Mouse (Mus musculus) intestine, embryonic 15.5 days (tissue): ENCODE data around the gene Fstl4. TPM values are rescaled to one million over a fixed set of nuclear protein-coding genes. Genes with fewer than 3 reads are reported as not detected.
"Not testable (repeated sequence)": the region's sequence is repeated elsewhere in the genome, so short reads cannot be mapped to it uniquely, and the experiment has no call there.

Experiments
- ATAC-seq: fragments of 200-750 bp; cut with Nextera tagmentation; 2 replicates; pipeline ENCODE4 v1.8.0; 2017; ENCODE audit warnings: moderate TSS enrichment, moderate library complexity
- H3K27ac ChIP-seq: fragments of 300-500 bp; sonication (generic); 2 replicates; pipeline ENCODE4 v1.5.1; 2015; ENCODE audit warnings: mild to moderate bottlenecking, inconsistent platforms
- H3K27me3 ChIP-seq: fragments of 300-500 bp; sonication (generic); replicated peaks from 2 replicates; pipeline ENCODE4 v1.6.1; 2015; ENCODE audit warnings: inconsistent platforms
- H3K36me3 ChIP-seq: fragments of 300-500 bp; sonication (generic); 2 replicates; pipeline ENCODE4 v1.6.1; 2015; ENCODE audit warnings: inconsistent platforms
- H3K4me1 ChIP-seq: fragments of 300-500 bp; sonication (generic); replicated peaks from 2 replicates; pipeline ENCODE4 v1.6.1; 2015; ENCODE audit warnings: inconsistent platforms
- H3K4me2 ChIP-seq: fragments of 300-500 bp; sonication (generic); replicated peaks from 2 replicates; pipeline ENCODE4 v1.6.1; 2015; ENCODE audit warnings: mild to moderate bottlenecking, inconsistent platforms
- H3K4me3 ChIP-seq: fragments of 300-500 bp; sonication (generic); replicated peaks from 2 replicates; pipeline ENCODE4 v1.5.1; 2015; ENCODE audit warnings: inconsistent platforms
- H3K9ac ChIP-seq: fragments of 300-500 bp; sonication (generic); 2 replicates; pipeline ENCODE4 v1.6.1; 2015; ENCODE audit warnings: inconsistent platforms
- H3K9me3 ChIP-seq: fragments of 300-500 bp; sonication (generic); 2 replicates; pipeline ENCODE4 v1.6.1; 2016; ENCODE audit warnings: inconsistent platforms
- WGBS: fragments of 180-500 bp; shearing (Covaris S2); methylation state at CpG from one replicate; pipeline ENCODE4 v1.1.7; 2015; 5-methylcytosine and 5-hydroxymethylcytosine counted together
- polyA plus RNA-seq: library from polyadenylated mRNA; unstranded; fragments of >200 nt; fragmentation: Nextera tagmentation; extraction: Ambion mirVana; gene quantifications from 2 replicates; pipeline ENCODE4 v1.2.1, GENCODE M21; 2015

Fstl4 gene
- polyA plus RNA-seq, 1 experiment from 2014 or later, result 6.1 TPM

DNA sequence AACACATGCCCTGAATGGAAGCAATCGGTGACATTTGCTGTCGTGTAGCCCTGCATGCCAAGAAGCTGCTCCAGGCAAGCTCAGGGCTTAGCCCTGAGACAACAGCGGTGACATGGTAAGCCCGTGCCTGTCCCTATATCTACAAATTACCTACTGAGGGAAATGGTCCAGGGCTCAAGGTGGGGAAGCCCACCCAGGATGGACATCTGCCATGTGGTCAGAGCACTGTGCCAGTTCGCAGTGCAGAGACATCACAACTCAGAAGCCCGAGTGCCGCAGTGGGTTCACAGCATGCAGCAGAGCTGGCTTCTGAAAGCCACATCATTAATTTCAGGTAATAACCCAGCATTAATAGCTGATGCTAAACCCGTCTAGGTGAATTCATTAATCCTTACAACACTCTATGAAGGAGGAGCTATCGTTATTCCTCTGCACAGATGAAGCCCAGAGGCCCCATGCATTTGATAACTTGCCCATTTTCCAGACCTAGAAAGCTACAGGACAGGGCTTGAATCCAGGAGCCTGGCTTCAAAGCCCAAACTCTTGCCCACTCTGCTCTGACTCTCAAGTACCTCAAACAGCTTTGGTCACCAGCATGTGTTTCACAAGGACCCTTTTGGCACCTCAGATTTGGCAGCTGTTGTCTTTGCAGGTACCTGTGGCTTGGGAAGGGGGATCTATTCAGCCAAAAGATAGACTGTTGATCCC, 321.6 kb downstream of the Fstl4 start:
- Histone ChIP-seq H3K9me3 (no peaks in the 10 kb centered on the region), H3K4me2 (no peak overlapping the region), H3K9ac (no peak overlapping the region), H3K4me3 (no peak overlapping the region), H3K27ac (no peak overlapping the region), H3K27me3 (no peaks in the 10 kb centered on the region), H3K4me1 (peaks cover 2% of the 10 kb centered on the region; the same call in 1 of the 2 replicates), H3K36me3 (no peaks in the 10 kb centered on the region)
- 79% methylated on average over 9 of the region's 9 CpGs for WGBS
- no peak for ATAC-seq

GRCm38 (mm10) chr11:53087896-53088295, 323.5 kb downstream of the Fstl4 start:
- H3K4me1 ChIP-seq, H3K4me3 ChIP-seq, H3K4me2 ChIP-seq, ATAC-seq, H3K9ac ChIP-seq, H3K9me3 ChIP-seq, H3K27me3 ChIP-seq, H3K36me3 ChIP-seq, H3K27ac ChIP-seq: not testable (repeated sequence)
- WGBS, result 88% methylated on average over 3 of the region's 3 CpGs

DNA sequence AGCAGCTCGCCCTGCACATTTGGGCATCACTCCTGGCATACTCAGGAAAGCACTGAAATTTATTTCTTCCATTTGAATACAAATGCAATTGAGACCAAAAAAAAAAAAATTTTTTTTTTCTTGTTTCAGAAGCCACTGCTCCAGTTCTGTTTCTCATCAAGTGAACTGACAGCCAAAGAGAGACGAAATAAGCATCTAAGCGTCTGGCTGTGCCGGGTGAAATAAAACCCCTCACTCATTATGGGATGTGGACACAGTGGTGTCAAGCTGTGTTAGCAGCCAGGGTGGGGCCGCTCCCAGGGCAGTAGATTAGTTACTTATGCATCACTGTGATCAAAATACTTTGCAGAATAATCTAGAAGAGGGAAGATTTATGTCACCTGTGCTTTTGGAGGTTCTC, 327.2 kb downstream of the Fstl4 start:
- no peak overlapping the region for H3K27ac ChIP-seq

GRCm38 (mm10) chr11:53096871-53097270, 332.4 kb downstream of the Fstl4 start:
- Histone ChIP-seq H3K4me3 (no peak overlapping the region), H3K9me3 (no peaks in the 10 kb centered on the region), H3K27ac (no peak overlapping the region), H3K36me3 (no peaks in the 10 kb centered on the region), H3K9ac (no peak overlapping the region), H3K4me2 (no peak overlapping the region), H3K27me3 (no peaks in the 10 kb centered on the region), H3K4me1 (no peaks in the 10 kb centered on the region; the same call in 1 of the 2 replicates)
- whole genome bisulfite sequencing, result 79% methylated on average over 9 of the region's 9 CpGs
- no peak for ATAC-seq

More for the DNA sequence above, 327.2 kb downstream of the Fstl4 start:
- no peaks in the 10 kb centered on the region for H3K36me3 ChIP-seq
- H3K9me3 ChIP-seq, result no peaks in the 10 kb centered on the region
- no peak overlapping the region for H3K4me3 ChIP-seq
- H3K4me1 ChIP-seq, result peaks cover 2% of the 10 kb centered on the region; the same call in 1 of the 2 replicates
- H3K9ac ChIP-seq, result no peak overlapping the region
- 26% methylated on average over 5 of the region's 5 CpGs for WGBS
- ATAC-seq, result no peak
- H3K27me3 ChIP-seq, result no peaks in the 10 kb centered on the region
- no peak overlapping the region for H3K4me2 ChIP-seq

DNA sequence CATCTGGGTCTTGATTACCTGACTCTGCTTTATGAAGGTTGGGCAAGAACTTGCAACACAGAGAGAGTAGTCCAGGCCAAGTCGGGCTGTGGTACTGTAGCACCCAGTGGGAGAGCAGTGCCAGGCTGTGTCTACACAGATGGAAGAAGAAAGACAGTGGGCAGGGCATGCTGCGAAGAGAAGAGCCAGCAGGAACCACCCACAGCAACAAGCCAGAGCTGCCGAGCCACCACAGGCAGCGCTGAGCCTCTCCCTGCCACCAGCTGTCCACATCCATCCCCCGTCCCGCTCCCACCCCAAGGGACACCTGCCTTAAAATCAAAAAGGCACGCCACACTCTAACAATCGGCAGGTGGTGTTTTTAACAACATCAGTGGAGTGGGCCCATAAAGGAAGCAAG, 332.9 kb downstream of the Fstl4 start:
- Histone ChIP-seq H3K4me2 (no peak overlapping the region), H3K36me3 (no peaks in the 10 kb centered on the region), H3K9ac (no peak overlapping the region), H3K4me1 (peaks cover 2% of the 10 kb centered on the region; the same call in 1 of the 2 replicates), H3K27ac (no peak overlapping the region), H3K9me3 (no peaks in the 10 kb centered on the region), H3K4me3 (no peak overlapping the region), H3K27me3 (no peaks in the 10 kb centered on the region)
- WGBS, result 87% methylated on average over 8 of the region's 8 CpGs
- ATAC-seq, result no peak

GRCm38 (mm10) chr11:53097870-53098269, 333.4 kb downstream of the Fstl4 start:
- no peaks in the 10 kb centered on the region for H3K9me3 ChIP-seq
- no peaks in the 10 kb centered on the region for H3K27me3 ChIP-seq
- H3K4me3 ChIP-seq, result no peak overlapping the region
- H3K27ac ChIP-seq, result no peak overlapping the region
- H3K4me2 ChIP-seq, result no peak overlapping the region
- H3K4me1 ChIP-seq, result peaks cover 3% of the 10 kb centered on the region; the same call in 1 of the 2 replicates
- WGBS, result 90% methylated on average over 6 of the region's 6 CpGs
- no peak overlapping the region for H3K9ac ChIP-seq
- ATAC-seq, result no peak
- H3K36me3 ChIP-seq, result no peaks in the 10 kb centered on the region

- H3K27ac ChIP-seq, result no peak overlapping the region
- no peaks in the 10 kb centered on the region for H3K27me3 ChIP-seq
- H3K4me2 ChIP-seq, result no peak overlapping the region
- H3K9me3 ChIP-seq, result no peaks in the 10 kb centered on the region
- 0 out of 2 replicates have a peak, but pooled peaks have one; percentile 37 for ATAC-seq
- no peak overlapping the region for H3K9ac ChIP-seq
- H3K4me3 ChIP-seq, result no peak overlapping the region
- WGBS, result 43% methylated on average over 3 of the region's 3 CpGs
- H3K36me3 ChIP-seq, result no peaks in the 10 kb centered on the region
- H3K4me1 ChIP-seq, result peaks cover 3% of the 10 kb centered on the region; the same call in 1 of the 2 replicates
These were observed 334.4 kb downstream of the Fstl4 start for GRCm38 (mm10) chr11:53098780-53099198.

DNA sequence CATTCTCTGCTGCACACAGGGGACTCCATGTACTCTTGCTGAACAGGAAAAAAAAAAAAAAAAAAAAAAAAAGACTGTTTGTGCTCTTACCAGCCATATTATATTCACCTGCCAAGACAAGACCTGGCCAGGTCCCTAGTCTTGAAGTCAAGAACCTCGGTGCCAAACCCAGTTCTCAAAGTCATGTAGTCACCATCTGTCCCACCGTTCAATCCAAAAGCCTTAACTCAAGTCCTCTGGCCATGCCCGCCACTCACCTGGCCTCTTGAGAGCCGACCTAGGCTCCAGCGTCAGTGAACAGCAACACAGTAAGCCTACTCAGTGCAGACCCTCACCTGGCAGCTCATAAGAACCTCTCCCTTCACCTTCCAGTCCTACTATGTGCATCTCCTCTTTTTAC, 334.9 kb downstream of the Fstl4 start:
- ATAC-seq, result no peak
- Histone ChIP-seq H3K4me1 (peaks cover 3% of the 10 kb centered on the region; the same call in 1 of the 2 replicates), H3K27ac (no peak overlapping the region), H3K36me3 (no peaks in the 10 kb centered on the region), H3K4me3 (no peak overlapping the region), H3K9me3 (no peaks in the 10 kb centered on the region), H3K9ac (no peak overlapping the region), H3K27me3 (no peaks in the 10 kb centered on the region), H3K4me2 (no peak overlapping the region)
- 90% methylated on average over 5 of the region's 5 CpGs for WGBS

DNA sequence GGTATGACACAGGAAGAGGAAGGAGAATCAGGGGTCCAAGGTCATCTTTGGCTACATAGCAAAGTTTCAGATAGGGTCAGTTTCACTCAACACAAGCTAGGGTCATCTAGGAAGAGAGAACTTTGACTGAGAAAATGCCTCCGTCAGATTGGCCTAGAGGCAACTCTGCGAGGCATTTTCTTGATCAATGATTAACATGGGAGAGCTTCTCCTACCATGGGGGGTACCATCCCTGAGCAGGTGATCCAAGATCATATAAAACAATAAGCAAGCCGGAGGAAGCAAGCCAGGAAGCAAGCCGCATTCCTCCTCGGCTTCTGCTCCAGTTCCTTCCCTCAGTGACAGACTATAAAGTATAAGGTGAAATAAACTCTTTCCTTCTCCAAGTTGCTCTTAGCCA, 337.3 kb downstream of the Fstl4 start:
- H3K36me3 ChIP-seq, result no peaks in the 10 kb centered on the region
- no peak overlapping the region for H3K4me2 ChIP-seq
- ATAC-seq, result peak; percentile 69
- no peak overlapping the region for H3K4me3 ChIP-seq
- peaks cover 3% of the 10 kb centered on the region; the same call in 1 of the 2 replicates for H3K4me1 ChIP-seq
- no peak overlapping the region for H3K9ac ChIP-seq
- no peak overlapping the region for H3K27ac ChIP-seq
- H3K27me3 ChIP-seq, result no peaks in the 10 kb centered on the region
- 62% methylated on average over 5 of the region's 5 CpGs for WGBS
- H3K9me3 ChIP-seq, result no peaks in the 10 kb centered on the region

DNA sequence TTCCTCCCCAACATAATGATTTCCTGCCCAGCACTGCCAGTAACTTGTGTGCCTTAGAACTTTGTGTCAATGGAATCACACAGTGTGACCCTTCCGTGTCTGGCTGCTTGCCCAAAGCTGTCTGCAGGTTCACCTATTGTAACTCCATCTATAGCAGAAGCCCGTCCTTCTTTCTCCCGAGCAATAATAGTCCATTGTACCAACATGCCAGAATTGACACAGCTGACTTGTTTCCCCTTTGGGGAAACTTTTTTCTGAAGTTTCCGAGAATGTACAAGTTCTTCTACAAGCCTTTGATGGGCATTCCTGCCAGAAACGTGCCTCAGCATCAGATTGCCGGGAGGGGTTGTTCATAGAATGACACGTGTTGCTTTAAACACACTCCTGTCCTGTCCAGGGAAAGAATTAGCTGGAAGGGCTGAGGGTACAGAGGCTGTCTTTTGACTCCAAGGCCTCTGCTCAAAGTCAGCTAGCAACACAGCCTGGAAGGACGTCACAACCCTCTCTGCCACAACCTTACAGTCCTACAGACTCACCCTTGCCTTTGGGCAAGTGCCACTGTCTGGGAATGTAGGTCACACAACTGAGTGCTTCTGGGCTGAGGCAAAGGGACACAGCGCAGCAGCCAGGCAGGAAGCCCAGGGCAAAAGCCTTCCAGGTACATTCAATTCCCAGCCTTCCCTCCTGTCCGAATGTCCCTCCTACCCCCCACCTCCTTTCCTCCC, 339.3 kb downstream of the Fstl4 start:
- Histone ChIP-seq H3K4me3 (no peak overlapping the region), H3K27me3 (no peaks in the 10 kb centered on the region), H3K9ac (no peak overlapping the region), H3K27ac (no peak overlapping the region), H3K36me3 (no peaks in the 10 kb centered on the region), H3K4me1 (peaks cover 7% of the 10 kb centered on the region), H3K9me3 (no peaks in the 10 kb centered on the region), H3K4me2 (no peak overlapping the region)
- ATAC-seq, result no peak
- WGBS, result 71% methylated on average over 10 of the region's 10 CpGs

GRCm38 (mm10) chr11:53107706-53108105, 343.3 kb downstream of the Fstl4 start:
- Histone ChIP-seq H3K9me3 (no peaks in the 10 kb centered on the region), H3K4me1 (peaks cover 4% of the 10 kb centered on the region; the same call in 1 of the 2 replicates), H3K4me2 (no peak overlapping the region), H3K27ac (no peak overlapping the region), H3K9ac (no peak overlapping the region), H3K4me3 (no peak overlapping the region), H3K36me3 (no peaks in the 10 kb centered on the region), H3K27me3 (no peaks in the 10 kb centered on the region)
- 62% methylated on average over 5 of the region's 5 CpGs for WGBS
- ATAC-seq, result no peak

DNA sequence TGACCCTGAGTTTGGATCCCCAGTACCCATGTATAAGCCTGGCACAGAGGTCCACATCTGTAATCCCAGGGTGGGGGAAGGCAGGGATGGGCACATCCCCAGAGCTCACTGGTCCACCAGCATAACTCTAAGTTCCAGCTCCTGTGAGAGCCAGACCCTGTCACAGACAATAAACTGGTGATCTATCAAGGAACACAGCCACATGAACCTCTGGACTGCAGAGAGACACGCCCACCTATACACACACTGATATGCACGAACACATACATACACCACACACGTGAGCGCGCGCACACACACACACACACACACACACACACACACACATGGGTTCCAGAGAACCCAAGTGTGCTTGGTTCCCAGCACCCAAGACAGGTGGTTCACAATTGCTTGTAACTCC, 344.4 kb downstream of the Fstl4 start:
- no peaks in the 10 kb centered on the region for H3K27me3 ChIP-seq
- no peak overlapping the region for H3K9ac ChIP-seq
- 81% methylated on average over 6 of the region's 6 CpGs for WGBS
- H3K4me3 ChIP-seq, result no peak overlapping the region
- no peaks in the 10 kb centered on the region for H3K36me3 ChIP-seq
- no peaks in the 10 kb centered on the region for H3K9me3 ChIP-seq
- H3K27ac ChIP-seq, result peak overlapping the region; percentile 67
- no peak overlapping the region for H3K4me2 ChIP-seq
- H3K4me1 ChIP-seq, result peaks cover 4% of the 10 kb centered on the region; the same call in 1 of the 2 replicates
- ATAC-seq, result peak; percentile 57
